Mouse (Mus musculus) cerebellum, adult 9-10 months (tissue): ENCODE results near the gene Spin2d.
"Not testable (repeated sequence)": the region's sequence is repeated elsewhere in the genome, so short reads cannot be mapped to it uniquely, and the experiment has no call there.

Source experiments
- DNase-seq: peaks from one replicate; pipeline ENCODE4 v3.0.0; 2022

Spin2d gene

GRCm38 (mm10) chrX:73176889-73177288 lies at the start of gene Spin2d:
Gene Spin2d (minus strand): TSS chrX:73176989.
- DNase-seq, result not testable (repeated sequence)

- no peak for DNase-seq
These were observed 48.6 kb upstream of the Spin2d start for GRCm38 (mm10) chrX:73225365-73225764.

DNA sequence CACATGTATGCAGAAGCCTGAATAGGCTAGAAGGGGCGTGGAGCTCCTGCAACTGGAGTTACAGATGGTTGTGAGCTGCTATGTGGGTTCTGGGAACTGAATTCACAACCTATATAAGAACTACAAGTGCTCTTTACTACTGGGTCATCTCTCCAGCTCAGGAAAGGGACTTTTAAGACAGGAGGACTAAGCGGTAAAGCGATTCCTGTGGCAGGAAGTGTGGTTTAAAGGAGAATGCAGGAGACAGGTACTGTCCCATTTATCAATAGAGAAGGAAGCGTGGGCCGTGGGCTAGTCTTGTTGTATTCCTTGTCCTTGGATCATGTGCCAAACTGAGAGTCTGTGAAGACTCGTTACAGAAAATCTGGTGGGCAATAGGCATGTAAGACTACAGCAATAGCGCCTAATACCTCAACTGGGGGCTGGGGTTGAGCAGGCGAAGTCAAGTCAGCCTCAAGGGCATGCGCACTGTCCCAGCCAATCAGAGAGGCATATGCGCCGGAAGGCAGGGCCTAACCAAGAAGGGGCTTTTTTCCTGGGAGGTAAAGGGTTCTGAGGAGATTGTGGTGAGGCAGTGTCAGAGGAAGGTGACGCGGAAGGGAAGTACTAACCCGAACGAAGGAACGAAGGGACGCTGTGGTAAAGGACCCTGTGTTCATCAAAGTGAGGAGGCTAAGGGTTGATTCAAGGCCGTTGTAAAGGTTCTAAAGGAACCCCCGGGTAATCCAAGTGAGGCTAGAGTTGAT lies 37.2 kb upstream of the Spin2d start, which contains the start of gene Xlr4b:
Xlr4b (plus strand) TSS at position 515 of the 746 bp plus-strand sequence.
- DNase-seq, result not testable (repeated sequence)

GRCm38 (mm10) chrX:73191934-73192333 lies 15.1 kb upstream of the Spin2d start, which contains the start of gene Xlr3b:
Gene Xlr3b (plus strand): TSS chrX:73192207.
- DNase-seq, result peak; percentile 1

- DNase-seq, result not testable (repeated sequence)
These were observed 27.4 kb downstream of the Spin2d start, which contains the start of gene DXBay18 for GRCm38 (mm10) chrX:73149350-73149749. Gene DXBay18 (minus strand): TSS chrX:73149450.

DNA sequence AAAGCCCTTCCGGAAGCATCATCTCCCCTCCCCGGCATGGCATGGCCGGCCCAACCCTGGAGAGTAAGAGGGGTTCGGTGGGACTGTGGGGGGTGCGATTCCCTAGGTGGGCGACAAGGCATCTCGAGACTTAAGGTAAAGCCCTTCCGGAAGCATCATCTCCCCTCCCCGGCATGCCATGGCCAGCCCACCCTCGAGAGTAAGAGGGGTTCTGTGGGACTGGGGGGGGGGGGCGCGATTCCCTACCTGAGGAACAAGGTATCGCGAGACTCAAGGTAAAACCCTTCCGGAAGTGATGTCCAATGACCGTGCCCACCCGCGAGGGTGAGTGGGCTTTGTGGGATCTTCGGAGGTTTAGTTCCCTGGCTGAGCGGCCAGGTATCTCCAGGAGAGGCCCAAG lies 28.3 kb downstream of the Spin2d start, which contains the start of gene Xlr5b:
Xlr5b (plus strand) TSS at position 301 of the 400 bp plus-strand sequence.
- not testable (repeated sequence) for DNase-seq

DNA sequence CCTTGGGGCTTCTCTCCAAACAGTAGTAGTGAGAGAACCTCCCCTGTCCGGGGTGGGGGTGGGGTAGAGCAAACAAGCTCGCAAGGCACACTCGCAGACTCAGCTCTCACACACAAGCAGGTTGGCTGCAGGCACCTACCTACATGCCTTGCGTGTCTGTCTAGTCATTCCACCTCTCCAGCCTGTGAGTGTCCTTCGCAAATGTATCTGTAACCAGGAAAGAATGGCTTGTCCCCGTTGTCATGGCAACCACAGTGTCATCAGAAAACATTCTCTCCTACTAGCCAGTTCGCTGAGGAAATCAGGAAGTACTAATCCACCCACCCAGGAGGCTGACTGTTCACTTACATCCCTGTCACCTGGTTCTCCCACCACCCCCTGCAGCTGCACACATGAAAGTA lies 33.6 kb downstream of the Spin2d start:
- DNase-seq, result not testable (repeated sequence)
